Mouse (Mus musculus): ENCODE measurements around the gene Rpusd1.

GRCm38 (mm10) chr17:25754241-25754640 is 26.8 kb downstream of the Rpusd1 start, which contains the start of gene Msln:
- no peak for TF ChIP-seq ZC3H11A (IDR thresholded peaks at IDR 0.05; ENCODE audit: borderline replicate concordance, low read depth, low read length)
- TF ChIP-seq MAFK (IDR thresholded peaks at IDR 0.05; ENCODE audit: insufficient read depth, low read depth, low read length), result no peak
- no peak for TF ChIP-seq ZNF384 (IDR thresholded peaks at IDR 0.05; ENCODE audit: low read depth, low read length)
- no peak for TF ChIP-seq HCFC1 (IDR thresholded peaks at IDR 0.05; ENCODE audit: borderline replicate concordance, insufficient read depth, low read length)

Data from ES-E14 (cell line).